Mouse (Mus musculus) right cerebral cortex, postnatal 10 days (tissue): ENCODE results near the gene Stat3.

Experiments used
- DNase-seq, 2 experiments: peaks; one replicate each; pipeline ENCODE4 v3.0.0; 2021; ENCODE audit warnings: low spot score in 2 of 2

Gene Stat3

GRCm38 (mm10) chr11:100924386-100924919, 14.9 kb downstream of the Stat3 start:
- no peak for DNase-seq

- DNase-seq = no peak
Observed at GRCm38 (mm10) chr11:100920887-100921624, 18.3 kb downstream of the Stat3 start.

GRCm38 (mm10) chr11:100918007-100918406, 21.3 kb downstream of the Stat3 start:
- DNase-seq = no peak

GRCm38 (mm10) chr11:100916432-100916971, 22.8 kb downstream of the Stat3 start:
- no peak for DNase-seq

DNA sequence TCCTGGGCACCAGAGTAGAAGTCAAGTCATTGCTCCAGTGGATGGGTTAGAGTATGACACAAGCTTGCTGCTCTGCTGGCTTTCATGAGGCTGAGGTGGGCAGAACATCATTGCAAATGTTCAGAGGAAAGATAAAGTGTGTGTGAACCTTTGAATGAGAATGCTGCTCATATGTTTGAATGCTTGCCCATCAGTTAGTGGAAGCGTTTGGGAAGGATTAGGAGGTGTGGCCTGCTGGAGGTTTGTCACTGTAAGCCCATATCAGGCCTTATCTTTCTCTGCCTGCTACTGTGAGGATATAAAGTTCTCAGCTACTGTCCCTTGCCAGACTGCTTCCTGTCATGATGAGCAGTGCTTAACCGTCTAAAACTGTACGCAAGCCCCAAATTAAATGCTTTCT, 24.3 kb downstream of the Stat3 start:
- no peak for DNase-seq

DNA sequence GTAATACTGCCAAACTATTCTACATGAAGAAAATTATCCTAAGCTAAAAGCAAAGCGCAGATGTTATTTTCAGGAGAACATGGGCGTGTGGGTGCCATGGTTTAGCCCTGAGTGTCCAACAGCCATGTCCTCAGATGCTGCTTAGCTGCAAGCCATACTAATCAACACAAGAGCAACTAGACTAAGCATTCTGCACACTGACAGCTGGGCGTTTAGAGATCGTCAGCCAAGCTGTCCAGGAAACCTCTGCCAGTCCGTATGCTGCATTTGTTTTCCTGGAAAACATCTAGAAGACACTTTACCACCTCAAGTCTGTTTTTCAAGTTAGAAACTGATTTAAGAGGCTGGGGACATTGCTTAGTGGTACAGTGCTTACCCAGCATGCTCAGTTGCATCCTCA, 24.9 kb downstream of the Stat3 start:
- no peak for DNase-seq

- DNase-seq = no peak
Observed at GRCm38 (mm10) chr11:100912401-100913155, 26.8 kb downstream of the Stat3 start.

DNA sequence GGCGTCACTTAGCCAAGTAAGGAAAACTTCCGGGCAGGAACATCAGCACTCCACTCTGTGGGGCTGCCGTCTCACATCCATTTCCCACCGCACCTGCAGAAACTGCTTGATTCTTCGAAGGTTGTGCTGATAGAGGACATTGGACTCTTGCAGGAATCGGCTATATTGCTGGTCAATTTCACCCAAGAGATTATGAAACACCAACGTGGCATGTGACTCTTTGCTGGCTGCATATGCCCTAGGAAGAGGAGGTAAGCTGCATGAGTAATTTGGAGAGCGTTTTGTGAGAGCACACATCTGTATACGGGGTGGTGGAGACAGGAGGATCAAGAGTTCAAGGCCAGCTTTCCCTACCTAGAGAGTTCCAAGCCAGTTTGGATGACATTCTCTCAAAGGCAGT, 30.8 kb downstream of the Stat3 start:
- DNase-seq = no peak

DNA sequence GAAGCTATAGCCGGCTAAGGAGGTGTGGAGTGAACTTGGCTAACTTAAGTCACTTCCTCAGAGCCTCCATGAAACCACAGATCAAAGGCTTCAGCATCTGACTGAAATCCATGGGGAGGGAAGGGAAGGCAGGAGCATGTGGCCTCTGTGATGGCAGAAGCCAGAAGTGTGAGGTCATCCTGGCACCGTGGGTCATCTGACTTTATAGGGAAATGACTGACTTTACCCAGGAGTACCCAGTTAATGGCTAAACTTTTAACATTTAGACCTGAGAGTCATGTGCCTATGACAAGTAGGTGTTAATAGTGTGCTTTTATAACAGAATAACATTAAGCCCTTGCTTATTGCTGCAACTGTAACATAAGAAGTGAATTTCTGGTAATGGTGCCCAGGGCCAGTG, 31.2 kb downstream of the Stat3 start:
- DNase-seq = no peak

DNA sequence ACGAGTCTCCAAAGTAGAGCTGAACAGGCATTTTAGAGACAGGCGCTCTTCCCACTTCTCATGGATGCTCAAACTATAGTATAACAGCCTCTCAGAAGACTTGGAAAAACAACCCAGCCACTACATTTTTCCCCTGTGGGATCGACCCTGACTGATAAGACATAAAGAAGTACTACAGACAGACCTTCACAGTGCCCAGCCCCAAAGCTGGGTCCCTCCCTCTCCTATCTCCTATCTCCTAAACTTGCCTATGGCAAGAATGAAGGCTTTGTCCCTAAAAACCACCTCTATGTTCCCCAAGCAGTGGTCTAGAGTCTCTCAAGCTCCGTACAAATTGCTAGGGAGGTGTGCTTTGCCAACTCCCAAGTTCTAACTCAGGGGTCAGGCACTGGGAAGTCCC, 32.5 kb downstream of the Stat3 start:
- DNase-seq = no peak

GRCm38 (mm10) chr11:100905929-100906328, 33.4 kb downstream of the Stat3 start:
- no peak for DNase-seq

DNA sequence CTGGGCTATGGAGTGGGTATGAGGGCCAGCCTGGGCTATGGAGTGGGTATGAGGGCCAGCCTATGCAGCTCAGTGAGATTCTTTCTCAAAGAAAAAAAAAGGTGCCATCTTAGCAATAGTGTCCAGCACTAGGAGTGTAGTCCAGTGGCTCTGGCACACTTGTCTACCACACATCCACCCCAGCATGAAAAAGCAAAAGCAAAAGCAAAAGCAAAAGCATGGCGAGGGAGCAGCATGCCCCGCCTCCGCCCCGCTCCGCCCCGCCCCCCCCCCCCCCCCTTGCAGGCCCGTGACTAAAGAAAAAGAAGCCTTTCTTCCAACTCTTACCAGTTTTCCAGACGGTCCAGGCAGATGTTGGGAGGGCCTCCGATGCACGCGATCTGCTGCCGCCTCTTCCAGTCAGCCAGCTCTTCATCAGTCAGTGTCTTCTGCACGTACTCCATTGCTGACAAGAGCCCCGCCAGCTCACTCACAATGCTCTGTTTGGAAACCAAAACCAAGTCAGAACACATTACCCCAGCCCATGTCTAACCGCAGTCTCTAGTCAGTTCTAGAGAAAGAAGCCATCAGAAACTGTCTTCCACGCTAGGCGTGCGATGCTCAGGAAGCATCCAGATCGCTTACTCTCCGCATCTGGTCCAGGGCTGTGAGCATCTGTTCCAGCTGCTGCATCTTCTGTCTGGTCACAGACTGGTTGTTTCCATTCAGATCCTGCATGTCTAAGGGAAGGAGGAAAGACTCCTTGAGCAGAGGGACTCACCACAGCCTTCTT, 34.6 kb downstream of the Stat3 start:
- DNase-seq = no peak

GRCm38 (mm10) chr11:100898441-100899199, 40.7 kb downstream of the Stat3 start:
- no peak for DNase-seq

- DNase-seq = peak; percentile 72 to 80
Observed at GRCm38 (mm10) chr11:100897294-100898231, 41.8 kb downstream of the Stat3 start.

GRCm38 (mm10) chr11:100896078-100896477, 43.3 kb downstream of the Stat3 start:
- DNase-seq = no peak

DNA sequence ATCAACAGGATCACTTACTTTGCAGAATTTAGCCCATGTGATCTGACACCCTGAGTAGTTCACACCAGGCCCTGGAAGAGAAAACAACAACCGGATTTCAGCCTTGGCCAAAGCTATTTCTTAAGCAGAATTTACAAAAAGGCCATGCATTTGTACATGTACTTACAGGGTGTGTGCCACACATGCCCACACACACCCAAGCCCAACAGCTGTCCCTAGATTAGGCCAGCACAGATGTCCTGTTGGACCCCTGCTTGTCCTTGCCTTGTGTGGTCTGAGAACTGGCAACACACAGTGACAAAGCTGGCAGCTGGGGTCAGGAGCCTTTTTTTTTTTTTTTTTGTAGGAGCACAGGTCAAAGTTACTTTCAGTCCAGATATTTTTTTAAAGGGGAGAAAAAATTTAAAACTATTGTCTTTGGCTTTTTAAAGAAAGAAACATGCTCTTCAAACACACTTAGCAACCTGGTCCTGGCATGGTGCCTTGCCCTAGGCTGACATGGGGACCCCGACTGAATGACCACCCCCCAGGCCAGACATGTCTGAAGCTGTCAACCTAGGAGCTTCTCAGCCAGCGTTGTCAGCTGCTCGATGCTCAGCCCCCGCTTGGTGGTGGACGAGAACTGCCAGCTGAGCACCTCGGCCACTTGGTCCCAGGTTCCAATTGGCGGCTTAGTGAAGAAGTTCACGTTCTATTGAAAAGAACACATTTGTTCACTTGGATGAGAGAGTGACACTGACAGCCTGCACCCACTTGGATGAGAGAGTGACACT, 45.0 kb downstream of the Stat3 start:
- DNase-seq = no peak

DNA sequence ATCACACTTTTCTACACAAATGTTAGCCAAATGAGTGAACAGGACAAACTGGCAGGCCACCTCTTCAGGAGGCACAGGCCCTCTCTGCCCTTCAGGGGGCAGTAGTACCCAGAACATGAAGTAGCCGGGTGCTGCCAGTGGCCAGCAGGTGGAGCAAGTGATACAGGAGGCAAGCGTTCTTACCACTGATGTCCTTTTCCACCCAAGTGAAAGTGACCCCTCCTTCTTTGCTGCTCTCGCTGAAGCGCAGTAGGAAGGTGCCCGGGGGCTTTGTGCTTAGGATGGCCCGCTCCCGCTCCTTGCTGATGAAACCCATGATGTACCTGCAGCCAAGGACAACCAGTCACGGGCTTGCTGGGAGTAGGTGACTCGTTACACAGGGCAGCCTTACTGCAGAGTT, 45.9 kb downstream of the Stat3 start:
- DNase-seq = peak; percentile 77 to 86

GRCm38 (mm10) chr11:100892435-100892834, 46.9 kb downstream of the Stat3 start:
- no peak for DNase-seq
